Mouse (Mus musculus): ENCODE data around the gene Aadacl4. TPM values are rescaled to one million over a fixed set of nuclear protein-coding genes. Genes with fewer than 3 reads are reported as not detected.
"Not testable (repeated sequence)": the region's sequence is repeated elsewhere in the genome, so short reads cannot be mapped to it uniquely, and the experiment has no call there.

The Aadacl4 gene
- not detected in 2 replicates for polyA plus RNA-seq (2012; rRNA removed)

GRCm38 (mm10) chr4:144613407-144613806 is at the start of gene Aadacl4:
TSS of gene Aadacl4 (plus strand) at chr4:144613707.
- no peak for DNase-seq
- 48% methylated on average over 1 of the region's 1 CpGs for WGBS
- no peak for TF ChIP-seq CTCF (conservative IDR thresholded peaks at IDR 0.05; ENCODE audit: insufficient read depth, insufficient read length, low read depth, low read length)
- no peak for TF ChIP-seq POLR2A (IDR thresholded peaks at IDR 0.05; ENCODE audit: low read depth, low read length)

DNA sequence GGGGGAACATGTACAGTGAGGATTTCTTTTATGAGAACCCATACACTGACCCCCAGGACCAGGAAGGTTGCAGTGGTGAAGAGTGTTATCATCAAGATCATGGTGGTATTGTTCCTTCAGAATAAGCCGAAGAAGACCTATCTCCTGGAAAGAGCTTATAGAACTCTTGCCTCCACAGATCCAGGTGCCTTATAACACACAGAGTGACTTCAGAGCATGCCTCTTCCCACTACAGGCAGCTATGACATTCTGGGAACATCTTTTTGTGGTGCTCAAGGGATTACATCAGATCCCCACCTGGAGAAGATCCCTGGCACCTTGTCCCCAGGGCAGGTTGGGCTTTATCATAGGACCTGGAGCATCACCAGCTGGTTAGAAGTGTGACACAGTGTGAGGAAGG is 48.5 kb upstream of the Aadacl4 start, which contains the start of gene Gm13124:
TSS of gene Gm13124 (minus strand) at position 101 of the 400 bp plus-strand sequence.
- DNase-seq: no peak
- 93% methylated on average over 1 of the region's 1 CpGs for WGBS
- Histone ChIP-seq H3K4me3 (ENCODE audit: insufficient read depth, low read depth, low read length) (no peak within 1 kb of the TSS), H3K36me3 (ENCODE audit: control insufficient read depth, insufficient read depth, low read length) (no peaks in the 10 kb centered on the region), H3K27me3 (replicated peaks; ENCODE audit: control insufficient read depth, insufficient read depth, low read length) (no peaks in the 10 kb centered on the region), H3K4me1 (ENCODE audit: control insufficient read depth, insufficient read depth, low read length) (no peaks in the 10 kb centered on the region), H3K27ac (ENCODE audit: insufficient read depth, low read depth, low read length) (no peak within 1 kb of the TSS)
- TF ChIP-seq CTCF (conservative IDR thresholded peaks at IDR 0.05; ENCODE audit: insufficient read depth, insufficient read length, low read depth, low read length): no peak
- TF ChIP-seq POLR2A (IDR thresholded peaks at IDR 0.05; ENCODE audit: low read depth, low read length): no peak

More at GRCm38 (mm10) chr4:144613407-144613806, at the start of gene Aadacl4:
- H3K27ac ChIP-seq (ENCODE audit: insufficient read depth, low read depth, low read length): no peak within 1 kb of the TSS
- H3K4me1 ChIP-seq (ENCODE audit: control insufficient read depth, insufficient read depth, low read length): no peaks in the 10 kb centered on the region
- no peaks in the 10 kb centered on the region for H3K36me3 ChIP-seq (ENCODE audit: control insufficient read depth, insufficient read depth, low read length)
- no peak within 1 kb of the TSS for H3K4me3 ChIP-seq (ENCODE audit: insufficient read depth, low read depth, low read length)
- H3K27me3 ChIP-seq (replicated peaks; ENCODE audit: control insufficient read depth, insufficient read depth, low read length): no peaks in the 10 kb centered on the region

DNA sequence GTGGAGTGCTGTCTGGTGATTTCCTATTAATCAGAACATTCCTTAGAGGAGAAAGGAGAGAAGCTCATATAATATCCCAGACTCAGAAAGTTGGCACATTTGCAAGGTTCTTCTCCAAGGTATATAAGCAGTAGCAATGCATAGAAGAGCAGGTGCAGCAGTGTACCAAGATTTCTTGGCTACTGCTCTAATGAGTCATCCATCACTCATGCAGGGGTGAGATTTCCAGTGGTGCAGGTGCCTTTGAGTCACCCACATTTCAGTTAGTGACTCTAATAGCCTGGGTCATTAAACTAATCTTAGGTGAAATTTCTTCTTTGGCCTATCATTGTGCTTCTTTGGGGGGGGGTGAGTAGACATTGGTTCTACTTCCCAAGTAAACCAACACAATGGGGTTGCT is 45.8 kb upstream of the Aadacl4 start:
- no peak for DNase-seq
- Histone ChIP-seq H3K4me1 (ENCODE audit: control insufficient read depth, insufficient read depth, low read length) (no peaks in the 10 kb centered on the region), H3K4me3 (ENCODE audit: insufficient read depth, low read depth, low read length) (no peak overlapping the region), H3K36me3 (ENCODE audit: control insufficient read depth, insufficient read depth, low read length) (no peaks in the 10 kb centered on the region), H3K27ac (ENCODE audit: insufficient read depth, low read depth, low read length) (no peak overlapping the region), H3K27me3 (replicated peaks; ENCODE audit: control insufficient read depth, insufficient read depth, low read length) (no peaks in the 10 kb centered on the region)
- TF ChIP-seq POLR2A (IDR thresholded peaks at IDR 0.05; ENCODE audit: low read depth, low read length) (no peak), CTCF (conservative IDR thresholded peaks at IDR 0.05; ENCODE audit: insufficient read depth, insufficient read length, low read depth, low read length) (no peak)

DNA sequence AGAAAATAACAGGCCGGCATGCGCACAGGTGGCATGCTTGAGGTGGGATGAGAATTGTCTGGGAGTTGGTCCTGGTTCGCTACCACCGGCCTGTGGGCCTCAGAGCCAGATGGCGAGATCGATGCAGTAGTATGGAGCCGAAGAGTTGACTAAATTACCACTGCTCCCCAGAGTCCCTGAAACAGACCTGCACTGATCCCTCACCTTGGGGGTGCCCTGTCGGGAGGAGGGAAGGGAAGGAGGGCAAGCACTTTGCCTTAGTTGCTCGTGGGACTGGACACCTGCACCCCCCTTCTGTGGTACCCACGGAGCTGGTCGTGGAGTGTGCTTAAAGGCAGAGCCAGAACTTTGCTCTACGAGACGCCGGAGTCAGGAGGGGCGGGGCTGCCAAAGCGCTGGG is 27.3 kb upstream of the Aadacl4 start:
- H3K4me3 ChIP-seq (ENCODE audit: insufficient read depth, low read depth, low read length); H3K4me1 ChIP-seq (ENCODE audit: control insufficient read depth, insufficient read depth, low read length); H3K27me3 ChIP-seq (replicated peaks; ENCODE audit: control insufficient read depth, insufficient read depth, low read length); DNase-seq; H3K36me3 ChIP-seq (ENCODE audit: control insufficient read depth, insufficient read depth, low read length); H3K27ac ChIP-seq (ENCODE audit: insufficient read depth, low read depth, low read length): not testable (repeated sequence)
- 85% methylated on average over 13 of the region's 16 CpGs for WGBS

DNA sequence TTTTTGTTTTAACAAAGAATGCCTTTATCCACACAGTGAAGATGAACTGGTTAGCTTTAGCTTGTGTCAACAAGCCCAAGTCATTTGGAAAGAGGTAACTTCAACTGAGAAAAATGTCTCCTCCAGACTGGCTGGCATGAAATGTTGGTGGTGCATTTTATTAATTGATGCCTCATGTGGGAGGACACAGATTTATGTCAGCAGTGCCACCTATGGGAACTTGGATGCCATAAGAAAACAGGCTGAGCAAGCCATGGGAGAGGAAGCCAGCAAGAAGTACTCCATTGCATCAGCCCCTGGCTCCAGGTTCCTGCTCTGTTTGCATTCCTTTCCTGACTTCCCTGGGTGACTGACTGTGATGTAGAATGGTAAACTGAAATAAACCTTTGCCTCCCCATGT is 20.7 kb upstream of the Aadacl4 start:
- H3K36me3 ChIP-seq (ENCODE audit: control insufficient read depth, insufficient read depth, low read length): no peaks in the 10 kb centered on the region
- H3K4me3 ChIP-seq (ENCODE audit: insufficient read depth, low read depth, low read length): no peak overlapping the region
- no peak overlapping the region for H3K27ac ChIP-seq (ENCODE audit: insufficient read depth, low read depth, low read length)
- no peak for DNase-seq
- H3K27me3 ChIP-seq (replicated peaks; ENCODE audit: control insufficient read depth, insufficient read depth, low read length): no peaks in the 10 kb centered on the region
- no peaks in the 10 kb centered on the region for H3K4me1 ChIP-seq (ENCODE audit: control insufficient read depth, insufficient read depth, low read length)
- TF ChIP-seq CTCF (conservative IDR thresholded peaks at IDR 0.05; ENCODE audit: insufficient read depth, insufficient read length, low read depth, low read length) (no peak), POLR2A (IDR thresholded peaks at IDR 0.05; ENCODE audit: low read depth, low read length) (no peak)

GRCm38 (mm10) chr4:144614586-144614985 is 1.1 kb downstream of the Aadacl4 start:
- Histone ChIP-seq H3K4me3 (ENCODE audit: insufficient read depth, low read depth, low read length) (no peak overlapping the region), H3K4me1 (ENCODE audit: control insufficient read depth, insufficient read depth, low read length) (no peaks in the 10 kb centered on the region), H3K27me3 (replicated peaks; ENCODE audit: control insufficient read depth, insufficient read depth, low read length) (no peaks in the 10 kb centered on the region), H3K27ac (ENCODE audit: insufficient read depth, low read depth, low read length) (no peak overlapping the region), H3K36me3 (ENCODE audit: control insufficient read depth, insufficient read depth, low read length) (no peaks in the 10 kb centered on the region)
- TF ChIP-seq CTCF (conservative IDR thresholded peaks at IDR 0.05; ENCODE audit: insufficient read depth, insufficient read length, low read depth, low read length) (no peak), POLR2A (IDR thresholded peaks at IDR 0.05; ENCODE audit: low read depth, low read length) (no peak)
- peak; percentile 63 for DNase-seq
- WGBS: 57% methylated on average over 1 of the region's 1 CpGs

DNA sequence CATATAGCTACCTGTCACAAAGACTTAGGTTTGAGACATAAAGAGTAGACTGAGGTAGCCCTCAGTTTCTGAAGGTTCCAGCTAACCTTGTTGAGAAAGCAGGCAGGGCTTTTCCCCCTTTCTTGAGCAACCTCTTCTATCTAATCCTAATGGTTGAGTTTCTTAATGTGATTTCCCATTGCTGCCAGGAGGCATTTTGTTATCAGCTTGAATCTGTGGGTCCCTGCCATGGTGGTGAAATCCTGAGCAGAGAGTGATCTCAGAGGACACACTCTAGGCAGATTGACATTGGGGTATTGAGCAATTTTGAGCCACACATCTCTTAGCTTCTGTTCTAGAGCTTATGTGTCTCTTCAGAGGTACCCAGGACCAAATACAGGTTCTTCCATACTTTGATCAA is 24.8 kb downstream of the Aadacl4 start:
- no peak for DNase-seq
- no peaks in the 10 kb centered on the region for H3K36me3 ChIP-seq (ENCODE audit: control insufficient read depth, insufficient read depth, low read length)
- no peaks in the 10 kb centered on the region for H3K27me3 ChIP-seq (replicated peaks; ENCODE audit: control insufficient read depth, insufficient read depth, low read length)
- H3K27ac ChIP-seq (ENCODE audit: insufficient read depth, low read depth, low read length): no peak overlapping the region
- H3K4me1 ChIP-seq (ENCODE audit: control insufficient read depth, insufficient read depth, low read length): no peaks in the 10 kb centered on the region
- H3K4me3 ChIP-seq (ENCODE audit: insufficient read depth, low read depth, low read length): no peak overlapping the region
- TF ChIP-seq POLR2A (IDR thresholded peaks at IDR 0.05; ENCODE audit: low read depth, low read length): no peak
- TF ChIP-seq CTCF (conservative IDR thresholded peaks at IDR 0.05; ENCODE audit: insufficient read depth, insufficient read length, low read depth, low read length): no peak

Other genes starting within 250 kb of the Aadacl4 start
- not detected in 2 replicates for gene Pramef20, start 235.8 kb upstream of the Aadacl4 start, polyA plus RNA-seq (2012; rRNA removed)
- gene Pramef12, start 205.2 kb upstream of the Aadacl4 start, polyA plus RNA-seq (2012; rRNA removed): 0.22 and 0.23 TPM in 2 replicates
- gene 1700012P22Rik, start 174.9 kb upstream of the Aadacl4 start, polyA plus RNA-seq (2012; rRNA removed): not detected in 2 replicates
- gene Gm9944, start 160.4 kb upstream of the Aadacl4 start, polyA plus RNA-seq (2012; rRNA removed): not detected in 2 replicates
- gene Aadacl3, start 150.0 kb upstream of the Aadacl4 start, polyA plus RNA-seq (2012; rRNA removed): not detected in 2 replicates
- not detected in 2 replicates for gene 9430007A20Rik, start 93.9 kb upstream of the Aadacl4 start, polyA plus RNA-seq (2012; rRNA removed)
- gene Gm13124, start 48.6 kb upstream of the Aadacl4 start, polyA plus RNA-seq (2012; rRNA removed): not detected in 2 replicates
- gene Gm436, start 72.7 kb downstream of the Aadacl4 start, polyA plus RNA-seq (2012; rRNA removed): not detected in 2 replicates
- not detected in 2 replicates for gene Gm13178, start 107.7 kb downstream of the Aadacl4 start, polyA plus RNA-seq (2012; rRNA removed)
- not detected in 2 replicates for gene Gm438, start 172.9 kb downstream of the Aadacl4 start, polyA plus RNA-seq (2012; rRNA removed)

Data from kidney, adult 2 months (tissue).